Mouse (Mus musculus): ENCODE results near the gene C1rl. TPM values are rescaled to one million over a fixed set of nuclear protein-coding genes. Genes with fewer than 3 reads are reported as not detected.
"Not testable (repeated sequence)": the region's sequence is repeated elsewhere in the genome, so short reads cannot be mapped to it uniquely, and the experiment has no call there.

C1rl gene
- polyA plus RNA-seq, 1 experiment = 0.61 TPM

- WGBS = 34% methylated on average over 3 of the region's 3 CpGs
- H3K36me3 ChIP-seq (ENCODE audit: control insufficient read depth, insufficient read depth, low read length) = no peaks in the 10 kb centered on the region
- H3K27me3 ChIP-seq (ENCODE audit: control insufficient read depth, insufficient read depth, low read length) = no peaks in the 10 kb centered on the region
- H3K4me3 ChIP-seq (ENCODE audit: low read depth, low read length) = no peak overlapping the region
- TF ChIP-seq CTCF (IDR thresholded peaks at IDR 0.05; ENCODE audit: extremely low read depth, insufficient read length, insufficient replicate concordance, low read depth, low read length) (no peak), POLR2A (IDR thresholded peaks at IDR 0.05; ENCODE audit: low read depth, low read length) (no peak)
- peaks cover 27% of the 10 kb centered on the region for H3K4me1 ChIP-seq (ENCODE audit: control insufficient read depth, insufficient read depth, insufficient read length, low read length)
- H3K27ac ChIP-seq (ENCODE audit: insufficient read depth, low read depth, low read length) = peak overlapping the region; percentile 80
Observed at GRCm38 (mm10) chr6:124478874-124479572, 13.9 kb upstream of the C1rl start.

- TF ChIP-seq CTCF (IDR thresholded peaks at IDR 0.05; ENCODE audit: extremely low read depth, insufficient read length, insufficient replicate concordance, low read depth, low read length) = no peak
- TF ChIP-seq POLR2A (IDR thresholded peaks at IDR 0.05; ENCODE audit: low read depth, low read length) = no peak
- peaks cover 27% of the 10 kb centered on the region for H3K4me1 ChIP-seq (ENCODE audit: control insufficient read depth, insufficient read depth, insufficient read length, low read length)
- 58% methylated on average over 3 of the region's 3 CpGs for WGBS
- no peak overlapping the region for H3K4me3 ChIP-seq (ENCODE audit: low read depth, low read length)
- H3K27ac ChIP-seq (ENCODE audit: insufficient read depth, low read depth, low read length) = no peak overlapping the region
- no peaks in the 10 kb centered on the region for H3K27me3 ChIP-seq (ENCODE audit: control insufficient read depth, insufficient read depth, low read length)
- H3K36me3 ChIP-seq (ENCODE audit: control insufficient read depth, insufficient read depth, low read length) = no peaks in the 10 kb centered on the region
Observed at GRCm38 (mm10) chr6:124479573-124479930, 13.4 kb upstream of the C1rl start.

DNA sequence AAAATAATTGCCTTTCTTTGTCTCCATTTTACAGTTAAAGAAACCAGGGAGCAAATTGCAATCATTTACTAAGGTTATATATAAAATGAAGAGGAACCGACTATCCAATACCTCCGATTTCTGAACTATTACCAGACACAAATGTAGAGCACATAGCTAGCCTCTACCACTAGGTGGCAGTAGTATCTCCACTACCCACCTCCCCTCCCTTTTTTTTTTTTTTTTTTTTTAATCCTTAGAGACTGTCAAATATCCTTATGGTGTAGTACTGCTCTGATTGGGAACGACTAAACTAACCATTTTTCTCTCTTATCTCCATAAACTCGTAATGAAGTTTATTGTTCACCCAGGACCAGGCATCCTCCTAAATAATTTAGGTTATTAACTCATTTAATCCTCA is 12.6 kb upstream of the C1rl start:
- no peak overlapping the region for H3K27ac ChIP-seq (ENCODE audit: insufficient read depth, low read depth, low read length)
- H3K4me1 ChIP-seq (ENCODE audit: control insufficient read depth, insufficient read depth, insufficient read length, low read length) = peaks cover 29% of the 10 kb centered on the region
- no peaks in the 10 kb centered on the region for H3K36me3 ChIP-seq (ENCODE audit: control insufficient read depth, insufficient read depth, low read length)
- TF ChIP-seq CTCF (IDR thresholded peaks at IDR 0.05; ENCODE audit: extremely low read depth, insufficient read length, insufficient replicate concordance, low read depth, low read length) = no peak
- no peak for TF ChIP-seq POLR2A (IDR thresholded peaks at IDR 0.05; ENCODE audit: low read depth, low read length)
- H3K4me3 ChIP-seq (ENCODE audit: low read depth, low read length) = no peak overlapping the region
- WGBS = 60% methylated on average over 4 of the region's 4 CpGs
- no peaks in the 10 kb centered on the region for H3K27me3 ChIP-seq (ENCODE audit: control insufficient read depth, insufficient read depth, low read length)

- TF ChIP-seq CTCF (IDR thresholded peaks at IDR 0.05; ENCODE audit: extremely low read depth, insufficient read length, insufficient replicate concordance, low read depth, low read length) (peak; percentile 51; the same call in 1 of the 2 replicates), POLR2A (IDR thresholded peaks at IDR 0.05; ENCODE audit: low read depth, low read length) (no peak)
- H3K4me1 ChIP-seq (ENCODE audit: control insufficient read depth, insufficient read depth, insufficient read length, low read length) = peaks cover 29% of the 10 kb centered on the region
- H3K27ac ChIP-seq (ENCODE audit: insufficient read depth, low read depth, low read length) = peak overlapping the region; percentile 40
- WGBS = 39% methylated on average over 6 of the region's 6 CpGs
- no peaks in the 10 kb centered on the region for H3K27me3 ChIP-seq (ENCODE audit: control insufficient read depth, insufficient read depth, low read length)
- H3K36me3 ChIP-seq (ENCODE audit: control insufficient read depth, insufficient read depth, low read length) = no peaks in the 10 kb centered on the region
- peak overlapping the region; percentile 25; the same call in 1 of the 2 replicates for H3K4me3 ChIP-seq (ENCODE audit: low read depth, low read length)
Observed at GRCm38 (mm10) chr6:124481571-124481970, 11.3 kb upstream of the C1rl start.

- H3K4me3 ChIP-seq (ENCODE audit: low read depth, low read length); H3K36me3 ChIP-seq (ENCODE audit: control insufficient read depth, insufficient read depth, low read length); H3K27me3 ChIP-seq (ENCODE audit: control insufficient read depth, insufficient read depth, low read length); H3K27ac ChIP-seq (ENCODE audit: insufficient read depth, low read depth, low read length): not testable (repeated sequence)
- H3K4me1 ChIP-seq (ENCODE audit: control insufficient read depth, insufficient read depth, insufficient read length, low read length) = peaks cover 27% of the 10 kb centered on the region
- 93% methylated on average over 3 of the region's 3 CpGs for WGBS
Observed at GRCm38 (mm10) chr6:124483831-124484230, 9.1 kb upstream of the C1rl start.

DNA sequence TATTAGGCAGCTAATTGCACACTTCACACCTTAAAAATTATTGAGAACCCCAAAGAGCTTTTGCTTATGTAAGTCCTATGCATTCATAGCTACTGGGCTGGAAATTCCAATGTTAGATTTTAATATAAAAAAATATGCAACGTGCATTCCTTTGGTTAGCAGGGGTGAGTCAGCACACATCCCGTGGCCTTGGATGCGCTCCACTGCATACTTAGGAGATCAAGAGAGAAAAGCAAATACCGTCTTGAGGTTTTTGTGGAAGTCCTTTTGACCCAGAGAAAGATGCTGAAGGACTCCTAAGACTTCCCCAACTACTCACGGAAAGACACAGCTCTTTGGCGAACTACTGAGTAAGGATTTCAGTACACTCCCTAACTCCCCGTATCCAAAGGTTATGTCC is 8.1 kb upstream of the C1rl start:
- Histone ChIP-seq H3K4me3 (ENCODE audit: low read depth, low read length) (no peak overlapping the region), H3K27ac (ENCODE audit: insufficient read depth, low read depth, low read length) (no peak overlapping the region; the same call in 1 of the 2 replicates), H3K4me1 (ENCODE audit: control insufficient read depth, insufficient read depth, insufficient read length, low read length) (peaks cover 22% of the 10 kb centered on the region), H3K27me3 (ENCODE audit: control insufficient read depth, insufficient read depth, low read length) (no peaks in the 10 kb centered on the region), H3K36me3 (ENCODE audit: control insufficient read depth, insufficient read depth, low read length) (no peaks in the 10 kb centered on the region)
- TF ChIP-seq CTCF (IDR thresholded peaks at IDR 0.05; ENCODE audit: extremely low read depth, insufficient read length, insufficient replicate concordance, low read depth, low read length) = no peak
- TF ChIP-seq POLR2A (IDR thresholded peaks at IDR 0.05; ENCODE audit: low read depth, low read length) = no peak
- WGBS = 73% methylated on average over 7 of the region's 7 CpGs

GRCm38 (mm10) chr6:124485414-124486144 is 7.3 kb upstream of the C1rl start:
- Histone ChIP-seq H3K27ac (ENCODE audit: insufficient read depth, low read depth, low read length) (peak overlapping the region; percentile 16; the same call in 1 of the 2 replicates), H3K36me3 (ENCODE audit: control insufficient read depth, insufficient read depth, low read length) (no peaks in the 10 kb centered on the region), H3K4me1 (ENCODE audit: control insufficient read depth, insufficient read depth, insufficient read length, low read length) (peaks cover 22% of the 10 kb centered on the region), H3K27me3 (ENCODE audit: control insufficient read depth, insufficient read depth, low read length) (no peaks in the 10 kb centered on the region), H3K4me3 (ENCODE audit: low read depth, low read length) (no peak overlapping the region)
- TF ChIP-seq CTCF (IDR thresholded peaks at IDR 0.05; ENCODE audit: extremely low read depth, insufficient read length, insufficient replicate concordance, low read depth, low read length) (no peak), POLR2A (IDR thresholded peaks at IDR 0.05; ENCODE audit: low read depth, low read length) (no peak)
- 79% methylated on average over 21 of the region's 21 CpGs for WGBS

All from small intestine, adult 2 months (tissue).